Mouse (Mus musculus): ENCODE measurements around the gene Il6st.

Gene Il6st

DNA sequence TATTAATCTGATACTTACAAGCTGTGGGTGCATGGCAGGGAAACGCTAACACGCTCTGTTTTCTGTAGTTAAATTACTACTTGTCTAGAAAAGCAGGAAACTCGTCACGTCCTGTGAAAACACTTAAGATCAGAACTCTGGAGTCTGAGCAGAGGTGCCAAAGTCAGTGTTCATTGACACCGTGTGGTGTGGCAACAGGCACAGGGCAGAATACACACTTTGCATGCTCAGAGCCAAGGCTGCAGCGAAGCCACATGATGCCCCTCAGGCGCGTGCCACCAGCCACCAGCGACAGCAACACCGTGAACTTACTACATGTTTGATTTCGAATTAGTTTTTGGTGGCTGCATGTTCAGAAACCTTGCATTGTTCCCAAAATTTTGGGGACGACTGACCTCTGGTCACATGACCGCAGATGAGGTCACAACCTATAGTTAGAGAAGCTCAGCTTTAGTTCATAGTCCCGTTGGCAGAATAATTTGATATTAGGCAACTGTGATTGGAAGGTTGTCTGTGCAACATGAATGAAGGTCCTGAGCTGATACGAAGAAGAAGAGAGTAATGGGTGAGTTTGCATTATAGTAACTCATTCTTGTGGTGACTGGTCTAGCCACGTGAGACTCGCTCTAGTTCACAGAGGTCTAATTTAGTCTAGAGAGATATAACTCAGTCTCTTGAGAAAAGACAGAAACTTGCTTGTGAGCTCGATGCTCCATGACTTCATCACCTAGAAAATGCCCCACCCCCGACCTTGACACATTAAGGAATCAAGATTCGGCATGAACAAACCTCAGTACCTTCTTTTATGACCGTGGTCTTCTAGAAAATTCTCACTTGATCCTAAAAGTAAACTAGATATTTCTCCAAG lies 25.6 kb upstream of the Il6st start:
- ChIA-PET POLR2A (interaction anchor here (0.6 to 7.3 kb wide), 15 partner anchors 10 to 534 kb away, joined by 3 to 98 read pairs (median 9); partner anchors contain the start of gene Il6st (in 4 of the 4)), CTCF (interaction anchor here in 1 of 4 experiments (0.5 kb wide), 1 partner anchor 39 kb away, joined by 7 read pairs; no protein-coding TSS in a partner anchor)

DNA sequence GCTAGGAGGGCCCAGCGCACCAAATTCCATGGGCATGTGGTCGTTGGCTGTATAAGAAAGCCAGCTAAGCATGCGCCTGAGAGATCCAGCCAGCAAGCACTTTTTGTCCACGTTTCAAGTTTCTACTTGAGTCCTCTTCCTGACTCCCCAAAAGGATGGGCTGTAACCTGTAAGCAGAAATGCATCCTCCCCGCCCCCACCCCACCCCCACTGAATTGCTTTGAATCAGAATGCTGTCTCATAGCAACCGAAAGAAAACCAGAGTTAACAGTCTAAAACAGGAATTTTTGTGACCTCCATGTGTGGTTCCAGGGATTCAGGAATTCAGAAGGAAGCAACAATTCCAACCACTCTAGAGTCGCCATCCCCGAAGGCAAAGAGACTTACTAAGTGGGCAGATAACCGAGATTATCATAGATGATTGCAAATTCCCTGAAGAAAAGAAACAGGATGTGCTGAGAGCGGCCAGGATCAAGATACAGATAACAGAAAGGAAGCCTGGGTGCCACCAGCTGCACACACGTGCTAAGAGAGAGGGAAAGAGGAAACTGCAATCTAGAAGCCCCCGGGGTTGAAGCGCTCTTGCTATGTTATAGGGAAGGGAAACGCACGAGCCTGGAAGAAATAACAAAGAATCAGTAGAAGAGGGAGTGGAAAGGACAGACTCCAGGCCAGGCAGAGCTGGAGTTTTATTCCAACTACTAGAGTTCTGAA lies 24.6 kb upstream of the Il6st start:
- ChIA-PET POLR2A (interaction anchor here (0.7 to 7.3 kb wide), 33 partner anchors 9 to 535 kb away, joined by 3 to 98 read pairs (median 4); partner anchors contain the start of gene Il6st (in 4 of the 4)), CTCF (interaction anchor here in 3 of 4 experiments (0.6 to 0.7 kb wide), 3 partner anchors 23 to 148 kb away, joined by 3 to 5 read pairs (median 3); no protein-coding TSS in a partner anchor)

DNA sequence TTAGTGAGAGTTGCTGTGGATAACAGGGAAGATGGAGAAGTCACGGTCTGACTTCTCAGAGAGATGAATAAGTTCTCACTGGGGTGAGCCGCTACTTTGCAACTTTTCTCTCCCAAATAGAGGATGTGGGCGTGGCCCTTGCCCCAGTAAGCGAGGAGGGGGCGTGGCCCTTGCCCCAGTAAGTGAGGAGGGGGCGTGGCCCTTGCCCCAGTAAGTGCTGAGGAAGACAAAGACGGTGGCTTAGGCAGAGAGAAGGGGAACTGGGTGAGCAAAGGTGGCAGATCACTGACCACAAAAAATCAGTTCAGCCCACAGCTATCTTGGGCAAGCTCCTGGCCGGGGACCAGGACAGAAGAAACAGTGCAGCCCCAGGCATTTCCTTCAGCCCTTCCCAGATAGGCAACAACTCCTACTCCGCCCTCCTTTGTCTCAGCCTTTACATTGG lies 23.9 kb upstream of the Il6st start:
- ChIA-PET POLR2A (interaction anchor here (0.7 to 7.3 kb wide), 33 partner anchors 10 to 535 kb away, joined by 3 to 98 read pairs (median 4); partner anchors contain the start of gene Il6st (in 4 of the 4)), CTCF (interaction anchor here in 3 of 4 experiments (0.6 to 0.7 kb wide), 3 partner anchors 24 to 148 kb away, joined by 3 to 5 read pairs (median 3); no protein-coding TSS in a partner anchor)

DNA sequence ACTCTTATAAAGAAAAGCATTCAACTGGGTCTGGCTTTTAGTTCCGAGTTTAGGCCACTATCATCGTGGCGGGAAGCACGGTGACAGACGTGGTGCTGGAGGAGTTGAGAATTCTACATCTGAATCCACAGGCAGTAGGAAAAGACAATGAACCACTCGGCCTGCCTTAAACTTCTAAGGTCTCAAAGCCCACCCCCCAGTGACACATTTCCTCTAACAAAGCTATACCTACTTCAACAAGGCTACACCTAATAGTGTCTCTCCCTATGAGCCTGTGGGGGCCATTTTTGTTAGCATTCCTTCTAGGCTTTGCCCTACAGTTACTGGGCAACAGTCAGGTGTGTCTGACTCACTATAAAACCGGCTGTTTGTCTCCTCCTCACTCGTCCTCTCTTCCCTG lies 23.2 kb upstream of the Il6st start:
- POLR2A ChIA-PET, result interaction anchor here in 3 of 4 experiments (0.6 to 7.3 kb wide), 31 partner anchors 11 to 899 kb away, joined by 3 to 98 read pairs (median 6); partner anchors contain the start of gene Il6st (in 3 of the 3)
- CTCF ChIA-PET, result interaction anchor here in 1 of 4 experiments (0.7 kb wide), 1 partner anchor 44 kb away, joined by 5 read pairs; no protein-coding TSS in a partner anchor

DNA sequence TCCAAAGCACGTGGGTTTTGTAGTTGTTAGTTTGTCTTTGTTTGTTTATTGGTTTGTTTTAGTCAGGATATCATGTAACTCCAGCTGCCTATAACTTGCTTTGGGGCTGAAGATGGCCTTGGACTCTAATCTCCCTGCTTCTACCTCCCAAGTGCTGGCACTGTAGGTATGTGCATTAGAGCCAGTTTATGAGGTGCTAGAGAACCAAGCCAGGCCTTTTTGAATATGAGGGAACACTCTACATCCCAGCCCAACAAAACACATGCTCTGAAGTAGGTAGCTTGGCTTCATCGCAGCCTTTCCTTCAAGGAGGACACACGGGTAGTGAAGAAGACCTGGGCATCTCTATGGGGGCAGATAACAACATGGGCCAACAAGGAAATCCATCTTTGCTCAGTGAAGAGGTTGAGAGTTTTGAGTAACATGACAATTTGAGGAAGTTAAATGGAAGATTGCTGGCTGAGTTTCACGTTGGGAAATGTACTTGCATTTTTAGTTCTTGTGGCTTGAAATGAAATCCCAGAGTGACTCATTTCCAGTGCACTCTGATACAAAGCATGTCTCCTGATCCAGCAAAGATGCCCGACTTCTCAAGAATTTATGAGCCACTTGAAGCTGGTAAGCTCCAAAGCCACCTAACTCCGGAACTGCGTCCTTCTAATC lies 20.9 kb upstream of the Il6st start:
- ChIA-PET POLR2A (interaction anchor here in 3 of 4 experiments (0.6 to 1.4 kb wide), 4 partner anchors 16 to 434 kb away, joined by 3 to 10 read pairs (median 4); no protein-coding TSS in a partner anchor), CTCF (no interaction called here)

DNA sequence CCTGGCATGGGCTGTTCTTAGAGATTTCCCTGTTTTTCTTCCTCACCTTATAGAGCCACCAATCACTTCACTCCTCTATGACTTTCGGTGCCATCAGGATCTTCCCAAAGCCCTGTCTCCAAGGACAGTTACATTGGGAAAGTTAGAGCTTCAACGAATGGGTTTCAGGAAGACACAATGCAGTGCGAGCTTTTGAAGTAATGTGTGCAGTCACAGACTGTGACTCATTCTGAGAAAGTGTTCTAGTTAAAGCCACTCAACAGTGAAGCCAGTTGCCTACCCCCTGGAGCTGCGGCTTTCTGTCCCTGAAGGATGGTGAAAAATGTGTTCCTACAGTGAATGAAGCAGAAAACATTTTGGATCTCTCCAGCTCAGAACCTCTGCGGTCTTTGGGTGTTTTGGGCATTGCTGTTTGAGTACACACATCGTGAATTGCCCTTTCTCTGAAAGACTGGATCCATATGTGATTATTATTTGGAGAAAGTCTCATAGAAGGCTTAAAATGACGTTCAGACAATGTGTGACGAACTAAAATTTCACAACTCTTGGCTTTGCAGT lies 16.7 kb upstream of the Il6st start:
- POLR2A ChIA-PET, result interaction anchor here in 2 of 4 experiments (1.2 to 1.9 kb wide), 4 partner anchors 9 to 17 kb away, joined by 3 to 7 read pairs (median 4); partner anchors contain the start of gene Il6st (in 2 of the 2)
- CTCF ChIA-PET, result no interaction called here

DNA sequence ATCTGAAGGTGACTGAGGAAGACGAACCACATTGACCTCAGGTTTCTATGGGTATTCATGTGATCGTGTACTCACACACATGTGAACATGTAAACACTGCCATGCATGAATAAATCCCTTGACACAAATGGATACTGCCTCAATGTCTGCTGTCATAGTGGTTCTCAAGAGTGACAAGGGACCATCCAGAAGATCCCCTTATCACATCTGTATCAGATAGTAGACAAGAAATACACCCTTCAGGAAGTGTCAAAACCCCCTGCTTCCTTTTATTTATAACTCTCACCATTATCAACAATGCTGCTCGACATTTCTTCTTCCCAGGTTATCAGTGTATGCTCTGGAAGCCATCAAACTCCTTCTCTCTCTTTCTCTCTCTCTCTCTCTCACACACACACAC lies 13.7 kb upstream of the Il6st start:
- ChIA-PET POLR2A (interaction anchor here in 2 of 4 experiments (1.3 to 2.3 kb wide), 5 partner anchors 12 to 39 kb away, joined by 3 to 5 read pairs (median 4); partner anchors contain the start of gene Il6st (in 1 of the 2)), CTCF (no interaction called here)

DNA sequence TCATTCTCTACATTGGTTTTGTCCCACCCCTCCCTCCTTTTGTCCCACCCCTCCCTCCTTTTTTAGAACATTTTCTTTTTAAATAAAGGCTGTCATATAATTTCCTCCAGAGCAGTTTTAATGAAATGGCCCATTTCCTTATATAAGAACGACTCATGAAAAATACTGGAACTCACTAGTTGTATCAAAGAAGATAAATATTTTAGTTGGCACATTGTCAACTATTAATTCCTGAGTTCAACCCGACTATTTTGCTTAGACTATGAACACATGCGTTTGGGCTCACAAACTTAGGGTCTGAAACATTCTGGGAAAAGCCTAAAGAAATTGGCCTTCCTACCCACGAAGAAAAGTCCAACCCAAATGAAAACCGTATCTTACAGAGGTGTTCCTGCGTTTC lies 6.5 kb upstream of the Il6st start:
- ChIA-PET CTCF (interaction anchor here in 2 of 4 experiments (0.6 kb wide), 2 partner anchors 28 to 1493 kb away, joined by 3 to 4 read pairs; no protein-coding TSS in a partner anchor), POLR2A (interaction anchor here in 2 of 4 experiments (0.6 to 2.7 kb wide), 6 partner anchors 10 to 103 kb away, joined by 3 to 14 read pairs (median 3); no protein-coding TSS in a partner anchor)

DNA sequence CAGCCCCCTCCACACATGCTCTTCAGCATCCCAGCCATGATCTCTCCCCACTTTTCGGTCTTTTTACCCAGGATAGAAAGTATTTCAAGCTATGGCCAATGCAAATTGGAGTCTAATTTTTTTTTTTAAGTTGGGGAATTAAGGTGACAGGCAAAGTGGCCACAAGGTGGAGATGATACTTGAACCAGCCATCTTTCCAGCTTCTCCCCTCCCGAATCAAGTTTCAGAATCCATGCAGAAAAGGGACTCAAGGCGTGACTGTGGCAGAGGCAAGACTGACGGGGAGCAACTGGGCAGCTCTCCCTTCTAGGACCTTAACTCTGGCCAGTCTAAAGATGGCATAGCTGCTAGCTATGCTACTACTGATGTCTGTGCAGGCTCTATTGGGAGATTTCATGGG lies 5.9 kb upstream of the Il6st start:
- ChIA-PET POLR2A (interaction anchor here in 3 of 4 experiments (0.6 to 2.7 kb wide), 6 partner anchors 30 to 104 kb away, joined by 3 to 14 read pairs (median 3); no protein-coding TSS in a partner anchor), CTCF (interaction anchor here in 2 of 4 experiments (0.6 to 1.1 kb wide), 4 partner anchors 28 to 1492 kb away, joined by 3 to 4 read pairs (median 3); no protein-coding TSS in a partner anchor)

DNA sequence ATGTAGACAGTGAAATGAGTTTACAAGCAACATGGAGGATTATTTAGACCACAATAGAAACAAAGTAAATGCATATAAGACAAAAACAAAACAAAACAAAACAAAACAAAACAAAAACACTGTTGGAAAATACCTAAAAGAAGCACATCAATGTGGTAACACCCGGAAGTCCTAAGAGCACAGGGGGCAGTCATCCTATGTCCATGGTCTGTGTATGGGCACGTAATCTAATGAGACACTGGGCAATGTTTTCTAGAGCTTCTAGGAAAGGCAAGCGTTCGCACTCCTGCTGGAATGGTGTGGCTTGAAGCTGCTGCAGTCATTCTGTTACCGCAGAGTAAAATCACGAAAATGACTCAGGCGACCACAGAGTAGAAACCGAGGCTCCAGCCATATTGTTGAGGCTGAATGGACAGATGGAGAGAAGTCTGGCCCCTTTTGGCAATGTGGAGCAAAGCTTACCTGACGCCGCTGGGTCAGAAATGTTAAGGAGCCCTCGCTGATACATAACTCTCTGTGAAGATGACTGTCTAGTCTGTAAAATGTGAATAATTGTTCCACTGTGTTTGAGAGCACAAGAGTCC lies 5.3 kb upstream of the Il6st start:
- ChIA-PET CTCF (interaction anchor here in 2 of 4 experiments (0.7 to 1.1 kb wide), 2 partner anchors 51 to 142 kb away, joined by 3 read pairs; no protein-coding TSS in a partner anchor), POLR2A (interaction anchor here in 3 of 4 experiments (0.6 to 2.7 kb wide), 9 partner anchors 15 to 105 kb away, joined by 3 to 14 read pairs (median 3); no protein-coding TSS in a partner anchor)

DNA sequence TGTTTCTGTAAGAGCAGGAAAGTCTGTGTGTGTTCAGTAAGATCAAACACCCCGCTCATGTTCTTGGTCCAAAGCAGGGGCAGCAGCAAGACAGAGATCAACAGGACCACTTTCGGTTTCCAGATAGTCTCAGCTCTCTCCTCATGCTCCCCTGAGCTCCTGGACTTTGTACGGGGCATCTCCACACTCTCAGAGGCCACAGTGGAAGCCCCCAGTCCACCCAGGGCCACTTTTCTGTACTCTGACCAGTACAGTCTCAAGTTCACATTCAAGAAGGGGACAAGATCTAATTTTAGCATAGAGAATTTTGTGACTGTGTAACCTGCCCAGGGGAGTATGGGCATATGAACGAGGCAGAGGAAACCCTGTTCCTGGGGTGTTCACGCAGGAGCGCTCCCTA lies 3.9 kb upstream of the Il6st start:
- CTCF ChIA-PET, result no interaction called here

DNA sequence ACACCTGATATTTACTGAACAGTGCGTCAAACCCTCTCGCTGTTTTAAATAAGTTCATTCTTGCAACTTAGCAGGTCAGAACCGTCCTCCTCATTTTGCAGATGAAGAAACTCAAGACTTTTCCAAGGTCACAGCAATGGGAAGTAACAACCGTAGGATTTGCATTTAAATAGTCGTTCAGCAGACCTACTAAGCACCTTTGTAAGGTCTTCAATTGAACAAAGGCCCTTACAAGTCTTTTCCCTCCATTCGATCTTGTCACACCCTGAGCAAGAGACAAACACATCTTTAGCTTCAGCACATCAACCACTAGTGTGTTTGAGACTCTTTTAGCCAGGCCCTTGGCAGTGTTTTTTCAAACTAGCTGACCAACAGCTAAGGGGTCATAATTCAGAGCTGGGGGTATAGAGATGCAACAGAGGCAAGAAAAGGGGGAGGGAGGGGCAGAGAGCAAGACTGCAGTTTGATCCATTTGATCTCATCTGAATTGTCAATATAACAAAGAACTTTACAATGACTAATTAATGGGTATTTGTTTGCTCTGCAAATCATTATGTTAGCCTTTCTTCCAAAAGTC lies 1.4 kb upstream of the Il6st start:
- ChIA-PET POLR2A (interaction anchor here (0.6 to 6.0 kb wide), 28 partner anchors 9 to 188 kb away, joined by 3 to 193 read pairs (median 4); no protein-coding TSS in a partner anchor), CTCF (interaction anchor here in 2 of 4 experiments (0.6 to 1.0 kb wide), 4 partner anchors 8 to 154 kb away, joined by 3 to 4 read pairs (median 3); no protein-coding TSS in a partner anchor)

More for the DNA sequence above, 3.9 kb upstream of the Il6st start:
- POLR2A ChIA-PET, result interaction anchor here in 2 of 4 experiments (0.7 to 2.7 kb wide), 5 partner anchors 17 to 49 kb away, joined by 3 to 14 read pairs (median 4); no protein-coding TSS in a partner anchor

DNA sequence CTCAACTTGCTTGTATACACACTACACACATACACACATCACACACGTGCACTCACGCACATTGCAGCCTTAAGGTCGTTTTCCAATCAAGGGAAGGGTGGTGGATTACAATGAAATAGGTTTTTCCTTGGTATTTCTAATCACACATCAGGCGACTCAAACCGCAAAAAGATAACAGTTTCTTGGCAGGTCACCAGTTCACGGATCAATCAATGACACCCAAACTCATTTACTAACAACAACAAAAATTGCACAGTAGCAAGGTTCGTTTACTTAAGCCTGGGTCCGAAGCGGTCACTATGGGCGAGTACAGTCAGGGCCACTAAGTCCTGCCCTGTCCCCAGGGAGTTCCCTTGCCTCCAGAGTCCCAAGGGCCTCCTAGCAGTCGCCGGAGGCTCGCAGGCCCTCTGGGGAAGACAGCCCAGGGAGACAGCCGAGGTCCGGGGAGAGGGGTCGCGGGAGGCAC lies 500 bp upstream of the Il6st start:
- POLR2A ChIA-PET, result interaction anchor here (0.6 to 6.0 kb wide), 57 partner anchors 8 to 973 kb away, joined by 3 to 193 read pairs (median 4); partner anchors contain the start of genes Ankrd55 (in 1 of the 4), Dhx29 (in 1 of the 4), Gpbp1 (in 1 of the 4) and Mtrex (in 1 of the 4)
- CTCF ChIA-PET, result no interaction called here

DNA sequence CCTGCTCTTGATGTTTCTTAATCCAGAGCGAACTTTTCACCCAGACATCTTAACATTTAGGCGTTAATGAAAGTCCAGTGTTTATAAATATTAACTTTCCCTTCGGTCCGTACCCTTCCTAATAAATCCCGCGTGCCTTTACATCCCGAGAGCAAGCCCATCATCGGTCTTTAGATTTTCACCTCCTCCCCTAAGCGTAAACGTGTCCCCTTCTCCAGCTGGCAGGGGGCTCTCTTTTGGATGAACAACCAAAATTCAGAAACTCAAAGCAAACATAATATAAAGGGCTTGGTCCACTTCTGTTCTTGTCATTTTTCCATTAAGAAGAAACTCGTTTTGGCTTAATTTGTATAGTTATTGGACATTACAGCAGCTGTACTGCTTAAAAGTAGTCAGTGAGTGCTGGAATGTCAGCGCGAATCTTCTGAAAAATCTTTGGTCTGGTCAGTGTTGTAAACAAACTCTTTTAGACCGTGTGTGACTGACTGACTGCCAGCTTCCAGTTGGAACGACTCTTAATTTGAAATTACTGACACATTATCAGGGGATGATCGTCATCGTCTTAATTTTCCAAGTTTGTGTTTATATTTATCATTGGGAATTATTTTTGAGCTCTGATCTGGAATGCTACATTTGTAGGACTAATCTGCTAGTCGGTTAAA lies 887 bp downstream of the Il6st start:
- CTCF ChIA-PET, result interaction anchor here in 1 of 4 experiments (1.1 kb wide), 1 partner anchor 45 kb away, joined by 3 read pairs; no protein-coding TSS in a partner anchor
- POLR2A ChIA-PET, result interaction anchor here in 3 of 4 experiments (0.7 to 6.0 kb wide), 32 partner anchors 9 to 975 kb away, joined by 3 to 193 read pairs (median 6); partner anchors contain the start of genes Ccno (in 1 of the 3), Gpbp1 (in 1 of the 3) and Plpp1 (in 1 of the 3)

DNA sequence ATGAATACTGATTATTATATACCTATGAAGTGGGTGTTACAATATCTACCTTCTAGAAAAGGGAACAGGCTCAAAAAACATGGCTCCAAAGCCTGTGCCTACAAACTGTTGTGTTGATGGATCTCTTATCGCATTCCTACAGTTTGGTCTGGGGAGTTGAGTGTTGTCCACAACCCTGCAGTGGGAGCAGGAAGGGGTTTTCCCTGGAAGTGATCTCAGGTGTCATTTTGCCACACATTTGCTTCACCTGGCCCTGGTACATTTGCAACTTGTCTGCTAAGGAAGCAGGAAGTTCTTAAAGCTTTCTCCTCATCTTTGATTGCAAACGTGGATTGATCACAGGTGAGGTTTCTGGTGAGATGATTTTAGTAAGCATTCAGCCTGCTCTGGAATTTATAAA lies 1.7 kb downstream of the Il6st start:
- POLR2A ChIA-PET, result interaction anchor here in 3 of 4 experiments (0.7 to 6.0 kb wide), 11 partner anchors 10 to 53 kb away, joined by 3 to 193 read pairs (median 11); no protein-coding TSS in a partner anchor

More for the DNA sequence above, 1.7 kb downstream of the Il6st start:
- CTCF ChIA-PET, result no interaction called here

All from embryonic stem cell, embryonic (primary cell).